Mouse (Mus musculus) layer of hippocampus, postnatal 14 days (tissue): ENCODE measurements around the gene Abcc8. TPM values are rescaled to one million over a fixed set of nuclear protein-coding genes. Genes with fewer than 3 reads are reported as not detected.

ENCODE experiments used
- DNase-seq, 2 experiments: peaks; one replicate each; pipeline ENCODE4 v3.0.0; 2021 to 2022; ENCODE audit warnings: low spot score in 2 of 2, mixed read lengths in 1 of 2
- total RNA-seq, 2 experiments: library from RNA; stranded (reverse); gene quantifications; 2 replicates each; pipeline ENCODE4 v1.2.3; 2021

Gene Abcc8
- total RNA-seq, 2 experiments from 2014 or later, result 42.7 to 50.9 TPM

GRCm38 (mm10) chr7:46060688-46061087 lies 119.1 kb downstream of the Abcc8 start:
- DNase-seq, result no peak

DNA sequence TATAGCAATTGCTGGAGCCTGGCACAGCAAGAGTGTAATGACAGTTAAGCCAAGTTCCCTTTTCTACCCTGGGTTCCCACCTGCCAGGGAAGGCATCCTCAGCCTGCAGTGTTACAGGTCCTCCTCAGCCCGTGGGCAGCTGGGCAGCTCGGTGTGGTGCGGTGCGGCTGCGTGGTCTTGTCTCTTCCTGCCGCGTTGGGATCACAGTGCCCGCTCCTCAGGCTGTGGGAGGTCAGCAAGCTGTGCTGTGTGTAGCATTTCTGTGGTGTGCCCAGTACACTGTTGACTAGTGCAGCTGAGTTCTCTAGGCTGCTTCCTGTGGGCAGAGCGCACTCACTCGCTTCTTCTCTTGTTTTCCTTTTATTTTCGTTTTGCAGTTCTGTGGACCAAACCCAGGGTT lies 121.0 kb downstream of the Abcc8 start:
- no peak for DNase-seq

Other genes starting within 250 kb of the Abcc8 start
- gene Abcc6, start 149.7 kb downstream of the Abcc8 start, total RNA-seq, result 1 to 10 TPM; 4.3 to 5.9 TPM
- 100 to 1,000 TPM; 113 to 118 TPM for gene Nomo1, start 146.3 kb downstream of the Abcc8 start, total RNA-seq
- gene Kcnj11, start 79.3 kb downstream of the Abcc8 start, total RNA-seq, result 10 to 100 TPM; 19.4 to 21.3 TPM
- gene Ush1c, start 58.5 kb upstream of the Abcc8 start, total RNA-seq, result not detected
- gene Otog, start 61.0 kb upstream of the Abcc8 start, total RNA-seq, result under 1 TPM; 0.10 to 0.12 TPM
- not detected for gene Myod1, start 196.4 kb upstream of the Abcc8 start, total RNA-seq
- 10 to 100 TPM; 79.6 to 81.4 TPM for gene Kcnc1, start 216.5 kb upstream of the Abcc8 start, total RNA-seq